Mouse (Mus musculus) neural tube, embryonic 11.5 days (tissue): ENCODE data around the gene Lingo3. TPM values are rescaled to one million over a fixed set of nuclear protein-coding genes. Genes with fewer than 3 reads are reported as not detected.

Experiments used
- ATAC-seq: fragments of 200-750 bp; cut with Nextera tagmentation; 2 replicates; pipeline ENCODE4 v1.8.0; 2017; ENCODE audit warnings: moderate number of reproducible peaks, mild to moderate bottlenecking, moderate TSS enrichment, moderate library complexity; ENCODE audit not compliant: insufficient read depth, low FRiP score, low TSS enrichment
- DNase-seq: peaks from one replicate; pipeline ENCODE4 v3.0.0-alpha.2; 2015; ENCODE audit warnings: low spot score
- H3K27ac ChIP-seq: fragments of 300-500 bp; sonication (generic); 2 replicates; pipeline ENCODE4 v1.5.1; 2014; ENCODE audit warnings: low read depth, mild to moderate bottlenecking, low read length
- H3K27me3 ChIP-seq: fragments of 300-500 bp; sonication (generic); 2 replicates; pipeline ENCODE4 v1.6.1; 2014; ENCODE audit warnings: mild to moderate bottlenecking, low read length, mixed read lengths; ENCODE audit not compliant: control insufficient read depth, insufficient read depth
- H3K36me3 ChIP-seq: fragments of 300-500 bp; sonication (generic); 2 replicates; pipeline ENCODE4 v1.6.1; 2014; ENCODE audit warnings: mild to moderate bottlenecking, low read length, moderate library complexity, mixed read lengths; ENCODE audit not compliant: control insufficient read depth, insufficient read depth
- H3K4me1 ChIP-seq: fragments of 300-500 bp; sonication (generic); 2 replicates; pipeline ENCODE4 v1.6.1; 2014; ENCODE audit warnings: low read length, mixed read lengths; ENCODE audit not compliant: control insufficient read depth, insufficient read depth
- H3K4me2 ChIP-seq: fragments of 300-500 bp; sonication (generic); 2 replicates; pipeline ENCODE4 v1.6.1; 2014; ENCODE audit warnings: low read depth, mild to moderate bottlenecking, moderate library complexity
- H3K4me3 ChIP-seq: fragments of 300-500 bp; sonication (generic); 2 replicates; pipeline ENCODE4 v1.5.1; 2014; ENCODE audit warnings: low read depth, low read length
- H3K9ac ChIP-seq: fragments of 300-500 bp; sonication (generic); 2 replicates; pipeline ENCODE4 v1.6.1; 2014; ENCODE audit warnings: mild to moderate bottlenecking, low read length
- H3K9me3 ChIP-seq: fragments of 300-500 bp; sonication (generic); 2 replicates; pipeline ENCODE4 v1.6.1; 2016; ENCODE audit warnings: low read length; ENCODE audit not compliant: control insufficient read depth
- WGBS: fragments of 180-500 bp; shearing (Covaris S2); extraction: QIAGEN DNeasy Blood & Tissue Kit; methylation state at CpG from one replicate; pipeline ENCODE4 v1.1.7; 2014; 5-methylcytosine and 5-hydroxymethylcytosine counted together
- microRNA counts: library from miRNA; unstranded; fragments of <30 nt; microRNA quantifications from one replicate; lab custom pipeline; 2015
- microRNA-seq: library from miRNA; unstranded; fragments of <30 nt; microRNA quantifications from one replicate; pipeline ENCODE4, GENCODE M21; 2016
- polyA plus RNA-seq: library from polyadenylated mRNA; unstranded; fragments of >200 nt; fragmentation: Nextera tagmentation; extraction: Ambion mirVana; gene quantifications from 2 replicates; pipeline ENCODE4 v1.2.1, GENCODE M21; 2014

The Lingo3 gene
- polyA plus RNA-seq, 1 experiment from 2014 or later: 0.40 TPM

GRCm38 (mm10) chr10:80784302-80784701, 59.5 kb downstream of the Lingo3 start:
- no peaks in the 10 kb centered on the region for H3K4me1 ChIP-seq
- 97% methylated on average over 2 of the region's 2 CpGs for WGBS

More at GRCm38 (mm10) chr10:80784302-80784701, 59.5 kb downstream of the Lingo3 start:
- no peak overlapping the region for H3K4me2 ChIP-seq
- no peak for DNase-seq
- ATAC-seq: no peak
- peaks cover 66% of the 10 kb centered on the region for H3K36me3 ChIP-seq
- no peak overlapping the region for H3K27ac ChIP-seq
- no peaks in the 10 kb centered on the region for H3K9me3 ChIP-seq
- H3K4me3 ChIP-seq: no peak overlapping the region
- H3K27me3 ChIP-seq: no peaks in the 10 kb centered on the region
- no peak overlapping the region for H3K9ac ChIP-seq

MicroRNAs encoded within 50 kb of the gene (microRNA counts, 519-probe panel; counts per million panel counts)
- microRNA mmu-miR-1982 (lab: Ali Mortazavi, UCI): 171 counts per million, percentile 57 among the panel's probes with 10 or more counts

Small RNA genes within 50 kb of the gene (microRNA-seq; reads per million reads assigned to microRNA genes)
- 3.6 reads per million, percentile 7 among the genes with 10 or more reads in this experiment for gene Mir1982

Other genes with a start within 250 kb of the Lingo3 start
- gene Scamp4, start 241.2 kb downstream of the Lingo3 start, polyA plus RNA-seq: 72.1 and 77.7 TPM in 2 replicates
- 8.0 and 10.9 TPM in 2 replicates for gene Adat3, start 241.2 kb downstream of the Lingo3 start, polyA plus RNA-seq
- 2.4 and 3.1 TPM in 2 replicates for gene Gm49322, start 238.0 kb downstream of the Lingo3 start, polyA plus RNA-seq
- gene Csnk1g2, start 221.2 kb downstream of the Lingo3 start, polyA plus RNA-seq: 117 TPM in 2 replicates
- 71.1 and 78.8 TPM in 2 replicates for gene Btbd2, start 187.0 kb downstream of the Lingo3 start, polyA plus RNA-seq
- 79.5 and 85.5 TPM in 2 replicates for gene Mknk2, start 165.9 kb downstream of the Lingo3 start, polyA plus RNA-seq
- gene Mob3a, start 142.1 kb downstream of the Lingo3 start, polyA plus RNA-seq: 58.9 and 60.3 TPM in 2 replicates
- 10.6 and 11.5 TPM in 2 replicates for gene Izumo4, start 141.9 kb downstream of the Lingo3 start, polyA plus RNA-seq
- gene Ap3d1, start 101.8 kb downstream of the Lingo3 start, polyA plus RNA-seq: 69.3 and 79.1 TPM in 2 replicates
- gene Dot1l, start 88.8 kb downstream of the Lingo3 start, polyA plus RNA-seq: 23.9 and 24.3 TPM in 2 replicates
- gene Sf3a2, start 45.8 kb downstream of the Lingo3 start, polyA plus RNA-seq: 96.6 and 101 TPM in 2 replicates
- 150 and 153 TPM in 2 replicates for gene Plekhj1, start 45.4 kb downstream of the Lingo3 start, polyA plus RNA-seq
- gene Amh, start 38.8 kb downstream of the Lingo3 start, polyA plus RNA-seq: not detected in 2 replicates
- gene Jsrp1, start 30.5 kb downstream of the Lingo3 start, polyA plus RNA-seq: 1.6 and 1.9 TPM in 2 replicates
- gene Oaz1, start 17.4 kb downstream of the Lingo3 start, polyA plus RNA-seq: 1,810 and 1,847 TPM in 2 replicates
- gene Lsm7, start 11.2 kb upstream of the Lingo3 start, polyA plus RNA-seq: 305 and 307 TPM in 2 replicates
- gene Sppl2b, start 11.2 kb upstream of the Lingo3 start, polyA plus RNA-seq: 31.2 and 34.2 TPM in 2 replicates
- 0.08 and 0.11 TPM in 2 replicates for gene Tmprss9, start 27.8 kb upstream of the Lingo3 start, polyA plus RNA-seq
- 312 and 323 TPM in 2 replicates for gene Timm13, start 56.9 kb upstream of the Lingo3 start, polyA plus RNA-seq
- 23.0 and 27.9 TPM in 2 replicates for gene Lmnb2, start 74.2 kb upstream of the Lingo3 start, polyA plus RNA-seq
- 7.9 and 8.5 TPM in 2 replicates for gene Gadd45b, start 86.0 kb upstream of the Lingo3 start, polyA plus RNA-seq
- gene Gng7, start 170.9 kb upstream of the Lingo3 start, polyA plus RNA-seq: 8.1 and 9.4 TPM in 2 replicates
- gene Diras1, start 181.6 kb upstream of the Lingo3 start, polyA plus RNA-seq: 4.2 and 4.7 TPM in 2 replicates
- gene Slc39a3, start 193.4 kb upstream of the Lingo3 start, polyA plus RNA-seq: 13.3 and 14.5 TPM in 2 replicates
- 248 and 262 TPM in 2 replicates for gene Sgta, start 216.1 kb upstream of the Lingo3 start, polyA plus RNA-seq
- gene Thop1, start 226.0 kb upstream of the Lingo3 start, polyA plus RNA-seq: 63.9 and 65.8 TPM in 2 replicates